Mouse (Mus musculus): Measurements from ENCODE around the gene Mtg1.

GRCm38 (mm10) chr7:140120484-140120883, 16.9 kb upstream of the Mtg1 start:
- TF ChIP-seq CTCF (IDR thresholded peaks at IDR 0.05) (no peak), POLR2A (IDR thresholded peaks at IDR 0.05; ENCODE audit: insufficient read depth, low read depth, low read length) (no peak), EP300 (IDR thresholded peaks at IDR 0.05; ENCODE audit: insufficient read depth, low read depth, low read length) (no peak)

Data from heart, adult 2 months (tissue).